Mouse (Mus musculus): ENCODE results near the gene Camkmt. TPM values are rescaled to one million over a fixed set of nuclear protein-coding genes. Genes with fewer than 3 reads are reported as not detected.

Gene Camkmt
- total RNA-seq, 2 experiments from 2014 or later: 12.8 to 13.6 TPM

DNA sequence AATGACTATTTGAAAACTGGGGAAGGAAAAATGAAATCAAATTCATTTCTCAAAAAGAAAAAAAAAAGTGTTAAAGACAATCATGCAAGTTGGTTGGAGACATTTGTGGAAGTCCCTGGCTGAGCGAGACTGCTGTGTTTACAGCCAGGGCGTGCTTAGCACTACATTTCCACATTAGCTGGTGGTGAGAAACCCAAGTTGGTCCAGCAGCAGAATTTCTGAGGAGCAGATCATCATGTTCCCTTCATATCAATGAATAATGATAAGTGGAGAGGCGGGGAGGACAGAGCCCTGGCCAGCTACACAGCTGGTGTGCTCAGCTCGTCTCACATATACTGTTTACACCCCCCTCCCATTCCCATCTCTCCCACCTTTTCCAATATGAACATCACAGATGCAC is 292.0 kb downstream of the Camkmt start:
- intact Hi-C loops (cut with DNase I): no loop called here
- TF ChIP-seq CTCF (IDR thresholded peaks at IDR 0.05): no peak
- DNase-seq (ENCODE audit: extremely low spot score in 1 of 2, low spot score in 2 of 2): no peak
- Histone ChIP-seq H3K27ac (no peak overlapping the region), H3K4me3 (no peak overlapping the region)

DNA sequence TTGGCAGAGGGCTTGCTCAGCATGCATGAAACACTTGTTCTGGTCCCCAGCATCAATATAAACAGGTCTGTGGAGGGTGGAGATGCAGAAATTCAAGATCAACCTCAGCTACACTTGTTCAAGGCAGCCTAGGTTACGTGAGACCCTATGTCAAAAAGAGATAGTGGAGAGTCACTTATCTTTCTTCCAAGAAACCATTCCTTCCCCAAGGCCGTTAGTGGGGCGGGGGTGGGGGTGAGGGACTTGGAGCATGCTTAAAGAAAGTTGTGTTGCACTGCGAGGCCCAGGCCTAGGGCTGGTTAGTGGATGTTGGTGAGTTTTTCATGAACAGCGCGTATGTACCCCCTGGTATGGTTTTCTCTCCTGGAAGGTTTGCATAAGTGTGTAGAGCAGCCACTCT is 292.6 kb downstream of the Camkmt start:
- no peak for DNase-seq (ENCODE audit: extremely low spot score in 1 of 2, low spot score in 2 of 2)
- no peak for TF ChIP-seq CTCF (IDR thresholded peaks at IDR 0.05)
- no peak overlapping the region for H3K4me3 ChIP-seq
- no peak overlapping the region for H3K27ac ChIP-seq
- intact Hi-C loops (cut with DNase I): no loop called here

DNA sequence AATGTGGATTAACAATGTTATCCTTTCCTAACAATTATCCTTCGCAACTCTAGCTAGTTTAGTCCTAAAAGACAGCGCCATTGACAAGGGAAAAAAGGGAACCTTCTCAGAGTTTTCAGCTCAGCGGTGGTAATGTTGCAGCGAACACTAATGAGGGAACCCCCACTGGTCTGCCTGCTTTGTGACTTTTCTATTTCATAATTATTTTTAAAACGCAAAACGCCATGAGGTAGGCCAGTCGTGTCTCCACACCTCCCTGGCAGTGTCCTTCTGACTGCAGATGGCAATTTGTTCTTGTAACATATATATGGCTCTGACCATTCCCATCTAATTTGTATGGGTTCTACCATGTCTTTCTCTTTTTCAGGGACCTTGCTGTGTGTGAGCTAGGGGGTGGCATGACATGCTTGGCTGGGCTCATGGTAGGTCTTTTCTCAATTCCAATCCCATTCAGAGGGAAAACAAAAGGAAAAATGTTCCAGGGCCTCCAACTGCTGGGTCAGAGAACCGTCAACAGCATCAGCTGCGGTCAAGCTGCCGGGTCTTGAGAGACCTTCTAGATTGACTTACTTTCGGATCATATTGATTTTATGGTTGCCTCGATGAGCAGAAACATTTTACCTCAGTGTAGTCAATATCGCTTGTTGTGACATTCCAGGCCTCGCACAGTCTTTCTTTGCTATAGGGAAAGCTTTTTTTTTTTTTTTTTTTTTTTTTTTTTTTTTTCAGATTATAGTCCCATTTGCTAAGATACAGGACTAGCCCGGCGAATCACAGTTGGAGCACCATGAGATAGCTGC is 302.9 kb downstream of the Camkmt start:
- H3K4me3 ChIP-seq: no peak overlapping the region
- TF ChIP-seq CTCF (IDR thresholded peaks at IDR 0.05): no peak
- no peak for DNase-seq (ENCODE audit: extremely low spot score in 1 of 2, low spot score in 2 of 2)
- intact Hi-C loops (cut with DNase I): no loop called here
- no peak overlapping the region for H3K27ac ChIP-seq

DNA sequence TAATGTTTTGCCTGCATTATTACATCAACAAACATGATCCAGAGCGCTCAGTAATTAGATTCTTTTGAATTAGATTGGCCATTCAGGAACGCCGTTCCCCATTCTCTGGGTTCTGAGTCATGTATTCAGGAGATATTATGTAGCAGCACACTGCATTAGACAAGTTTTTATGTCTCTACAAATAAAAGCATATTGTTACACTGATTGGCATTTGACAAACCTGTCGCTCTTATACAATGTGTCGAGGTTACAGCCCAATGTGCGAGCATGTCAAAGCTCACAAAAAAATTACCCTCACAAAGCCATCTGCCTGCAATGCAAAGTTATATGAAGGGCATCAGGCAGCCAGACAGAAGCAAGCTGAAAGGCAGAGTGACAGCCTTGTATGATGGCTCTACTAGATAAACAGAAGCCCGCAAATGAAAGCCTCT is 303.6 kb downstream of the Camkmt start:
- DNase-seq (ENCODE audit: extremely low spot score in 1 of 2, low spot score in 2 of 2): no peak
- no peak for TF ChIP-seq CTCF (IDR thresholded peaks at IDR 0.05)
- Histone ChIP-seq H3K27ac (no peak overlapping the region), H3K4me3 (no peak overlapping the region)
- intact Hi-C loops (cut with DNase I): no loop called here

DNA sequence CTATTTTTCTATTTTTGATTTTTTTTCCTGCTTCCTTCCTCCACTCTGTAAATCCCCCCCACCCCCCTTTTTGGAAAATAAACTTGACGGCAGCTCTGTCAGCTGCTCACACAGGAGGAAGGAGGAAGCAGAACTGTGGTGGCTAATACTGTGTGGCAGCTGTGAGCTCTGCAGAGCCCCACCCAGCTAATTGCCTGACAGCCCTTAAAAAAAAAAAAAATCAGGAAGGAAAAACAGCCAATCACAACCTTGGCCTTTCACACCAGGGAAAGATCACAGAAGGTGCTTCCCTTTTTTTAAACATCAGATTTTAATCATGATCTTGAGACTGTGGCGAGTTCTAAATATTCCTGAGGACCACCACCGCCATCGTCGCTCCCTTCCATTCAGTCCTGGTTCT is 305.1 kb downstream of the Camkmt start:
- DNase-seq (ENCODE audit: extremely low spot score in 1 of 2, low spot score in 2 of 2): no peak
- no peak overlapping the region for H3K27ac ChIP-seq
- TF ChIP-seq CTCF (IDR thresholded peaks at IDR 0.05): no peak
- H3K4me3 ChIP-seq: no peak overlapping the region
- intact Hi-C loops (cut with DNase I): no loop called here

DNA sequence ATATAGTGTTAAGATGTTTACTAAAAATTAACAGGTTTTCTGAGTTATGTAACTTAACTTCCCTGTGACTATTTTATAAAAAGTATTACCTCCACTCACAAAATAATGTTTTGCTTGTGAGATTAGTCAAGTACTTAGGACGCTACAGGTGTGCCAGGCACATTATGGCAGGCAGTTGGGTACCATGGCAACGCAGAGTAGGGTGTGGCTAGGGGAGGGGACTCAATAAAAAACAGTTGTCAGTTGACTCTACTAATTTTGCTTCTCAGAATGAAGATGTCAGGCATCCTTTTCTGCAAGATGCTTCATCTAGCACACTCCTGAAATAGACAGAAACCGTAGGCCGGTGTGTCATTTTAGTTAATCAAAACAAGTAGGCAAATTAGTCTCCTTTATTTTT is 310.4 kb downstream of the Camkmt start:
- Histone ChIP-seq H3K4me3 (no peak overlapping the region), H3K27ac (no peak overlapping the region)
- TF ChIP-seq CTCF (IDR thresholded peaks at IDR 0.05): no peak
- intact Hi-C loops (cut with DNase I): no loop called here
- DNase-seq (ENCODE audit: extremely low spot score in 1 of 2, low spot score in 2 of 2): no peak

DNA sequence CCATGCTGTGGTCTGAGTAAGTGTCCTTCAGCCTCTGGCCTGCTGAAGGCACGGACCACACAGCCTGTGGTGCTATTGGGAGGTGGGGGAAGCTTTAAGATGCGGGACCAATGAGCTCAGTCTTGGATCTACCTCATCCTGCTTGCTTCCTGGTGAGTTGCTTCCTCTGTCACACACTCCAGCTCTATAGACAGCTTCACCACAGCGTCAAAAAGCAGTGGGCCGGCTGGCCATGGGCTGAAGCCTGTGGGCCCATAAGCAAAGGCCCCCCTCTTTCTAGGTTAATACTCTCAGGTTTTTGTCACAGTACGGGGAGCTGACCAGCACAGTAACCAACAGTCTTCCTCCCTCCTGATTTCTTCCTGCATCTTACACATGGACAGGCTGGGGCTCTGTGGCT is 314.8 kb downstream of the Camkmt start:
- no peak overlapping the region for H3K4me3 ChIP-seq
- no peak for DNase-seq (ENCODE audit: extremely low spot score in 1 of 2, low spot score in 2 of 2)
- TF ChIP-seq CTCF (IDR thresholded peaks at IDR 0.05): no peak
- intact Hi-C loops (cut with DNase I): no loop called here
- no peak overlapping the region for H3K27ac ChIP-seq

DNA sequence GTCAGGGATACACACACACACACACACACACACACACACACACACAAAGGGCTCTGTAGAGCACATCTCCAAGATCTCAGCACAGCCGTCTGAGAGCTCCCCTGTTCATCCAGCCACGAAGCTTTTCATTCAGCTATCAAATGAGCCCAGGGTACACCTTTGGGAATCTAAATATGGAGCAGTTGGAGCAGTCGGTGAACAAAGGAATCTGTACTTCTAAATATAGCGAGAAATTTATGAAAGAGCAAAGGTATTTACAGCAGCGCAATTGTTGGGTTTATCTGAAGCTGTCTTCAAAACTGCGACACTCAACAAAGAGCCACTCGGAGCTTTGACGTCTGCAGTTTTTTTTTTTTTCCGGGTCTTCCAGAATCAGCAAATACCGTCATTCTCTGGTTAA is 315.8 kb downstream of the Camkmt start:
- TF ChIP-seq CTCF (IDR thresholded peaks at IDR 0.05): no peak
- Histone ChIP-seq H3K4me3 (no peak overlapping the region), H3K27ac (no peak overlapping the region)
- DNase-seq (ENCODE audit: extremely low spot score in 1 of 2, low spot score in 2 of 2): no peak
- intact Hi-C loops (cut with DNase I): no loop called here

DNA sequence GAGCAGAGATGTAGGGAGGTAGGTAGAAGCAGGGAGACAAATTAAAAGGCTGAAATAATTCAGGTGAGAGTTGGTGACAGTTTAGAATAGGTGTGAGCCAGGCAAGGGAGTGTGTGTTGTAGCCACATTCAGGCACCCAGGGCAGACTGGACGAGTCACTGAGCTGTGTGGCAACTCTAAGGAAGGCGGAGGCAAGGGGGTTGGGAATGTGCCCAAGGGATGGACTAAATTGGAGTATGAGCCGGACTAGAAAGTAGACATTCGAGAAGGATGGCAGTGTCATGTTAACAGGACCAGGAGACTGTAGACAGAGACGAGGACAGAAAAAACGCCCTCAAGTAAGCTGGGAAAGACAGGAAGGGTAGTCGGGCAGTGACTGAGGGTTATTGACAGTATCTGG is 338.5 kb downstream of the Camkmt start:
- no peak for TF ChIP-seq CTCF (IDR thresholded peaks at IDR 0.05)
- DNase-seq (ENCODE audit: extremely low spot score in 1 of 2, low spot score in 2 of 2): no peak
- H3K4me3 ChIP-seq: no peak overlapping the region
- intact Hi-C loops (cut with DNase I): no loop called here
- no peak overlapping the region for H3K27ac ChIP-seq

DNA sequence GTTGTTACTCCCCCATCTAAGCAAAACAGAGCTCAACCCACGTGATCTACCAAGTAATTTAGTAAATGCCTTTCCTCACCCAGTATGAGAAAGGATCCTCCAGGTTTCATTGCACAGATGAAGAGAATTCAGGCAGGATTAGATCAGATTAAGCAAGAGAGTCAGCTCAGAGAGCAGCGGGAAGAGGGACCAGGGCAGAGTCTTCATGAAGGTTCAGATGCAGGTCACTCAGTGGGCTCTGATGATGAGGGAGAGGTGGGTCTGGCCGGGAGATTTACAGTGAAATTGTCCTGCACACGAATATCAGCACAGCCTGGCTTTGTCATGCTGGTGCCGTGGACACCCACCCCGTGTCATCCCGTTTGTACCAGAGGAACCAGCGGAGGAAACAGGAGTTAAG is 342.6 kb downstream of the Camkmt start:
- TF ChIP-seq CTCF (IDR thresholded peaks at IDR 0.05): no peak
- Histone ChIP-seq H3K4me3 (no peak overlapping the region), H3K27ac (no peak overlapping the region)
- DNase-seq (ENCODE audit: extremely low spot score in 1 of 2, low spot score in 2 of 2): no peak
- intact Hi-C loops (cut with DNase I): no loop called here

DNA sequence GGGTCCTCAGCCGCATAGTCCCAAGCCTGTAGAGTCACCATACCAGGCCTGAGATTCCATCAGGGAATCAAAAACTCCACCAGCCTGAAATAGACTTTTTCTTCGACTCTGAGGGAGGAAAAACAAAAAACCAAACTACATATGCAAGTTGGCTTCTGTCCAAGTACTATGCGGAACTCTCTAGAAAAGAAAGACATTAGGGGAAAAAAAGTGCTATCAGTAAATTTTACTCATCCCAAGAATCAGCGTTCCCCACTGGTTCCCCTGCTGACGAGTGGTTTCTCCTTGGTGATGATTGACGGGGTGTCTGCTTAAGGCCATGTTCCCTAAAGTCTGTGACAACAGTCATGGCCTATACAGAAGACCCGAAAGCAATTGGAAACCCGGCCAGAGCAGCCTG is 352.7 kb downstream of the Camkmt start:
- Histone ChIP-seq H3K27ac (no peak overlapping the region), H3K4me3 (no peak overlapping the region)
- no peak for DNase-seq (ENCODE audit: extremely low spot score in 1 of 2, low spot score in 2 of 2)
- intact Hi-C loops (cut with DNase I): no loop called here
- no peak for TF ChIP-seq CTCF (IDR thresholded peaks at IDR 0.05)

DNA sequence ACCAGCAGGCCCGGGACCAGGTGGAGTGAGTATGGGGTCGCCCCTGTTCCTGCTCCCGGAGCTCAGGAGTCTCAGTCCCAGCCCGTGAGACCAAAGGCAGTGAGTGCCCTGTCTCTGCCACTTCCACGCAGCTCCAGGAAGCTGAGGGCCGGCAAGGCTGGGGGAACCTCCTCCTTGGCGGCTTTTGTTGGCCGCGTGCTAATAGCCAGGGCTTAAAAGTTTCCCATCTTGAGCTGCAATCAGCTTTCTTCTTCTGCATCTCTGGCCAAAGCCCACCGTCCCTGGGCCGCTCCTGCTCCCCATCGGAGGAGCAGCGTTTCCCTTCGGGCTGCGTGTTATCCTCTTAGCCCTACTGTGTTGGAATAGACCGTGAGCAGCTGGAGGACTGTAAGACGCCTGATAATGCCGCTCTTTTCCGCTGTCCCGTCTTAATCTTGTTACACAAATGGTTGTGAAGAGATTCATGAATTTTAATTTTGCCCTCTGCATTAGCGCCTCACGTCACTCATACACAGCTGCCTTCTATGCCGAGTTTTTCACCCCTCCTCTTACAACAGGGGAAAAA is 364.1 kb downstream of the Camkmt start:
- no peak overlapping the region for H3K27ac ChIP-seq
- peak overlapping the region; percentile 4; the same call in 1 of the 2 replicates for H3K4me3 ChIP-seq
- TF ChIP-seq CTCF (IDR thresholded peaks at IDR 0.05): no peak
- DNase-seq (ENCODE audit: extremely low spot score in 1 of 2, low spot score in 2 of 2): no peak
- intact Hi-C loops (cut with DNase I): no loop called here

DNA sequence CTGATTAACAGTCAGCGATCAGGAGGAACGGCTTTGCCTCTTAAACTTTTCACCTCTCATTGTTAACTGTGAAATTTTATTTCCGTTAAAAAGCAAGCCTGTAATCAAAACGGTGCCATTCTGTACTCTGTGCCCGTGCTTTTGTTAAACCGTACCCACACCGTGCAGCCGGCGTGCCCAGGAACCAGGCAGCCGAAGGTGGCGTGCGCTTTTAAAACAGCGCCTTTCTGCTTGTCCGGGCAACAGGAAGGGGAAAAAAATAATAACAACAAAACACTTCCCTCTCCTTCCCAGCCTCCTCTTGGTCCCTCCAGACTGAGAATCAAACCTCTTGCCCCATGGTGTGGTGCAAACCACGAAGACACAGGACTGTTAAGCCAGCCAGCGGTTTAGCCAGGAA is 364.7 kb downstream of the Camkmt start:
- DNase-seq (ENCODE audit: extremely low spot score in 1 of 2, low spot score in 2 of 2): no peak
- intact Hi-C loops (cut with DNase I): no loop called here
- Histone ChIP-seq H3K4me3 (peak overlapping the region; percentile 4; the same call in 1 of the 2 replicates), H3K27ac (no peak overlapping the region)
- no peak for TF ChIP-seq CTCF (IDR thresholded peaks at IDR 0.05)

All from left cerebral cortex, adult 2 months (tissue).